Mouse (Mus musculus): ENCODE measurements around the gene Prickle1.

The Prickle1 gene

DNA sequence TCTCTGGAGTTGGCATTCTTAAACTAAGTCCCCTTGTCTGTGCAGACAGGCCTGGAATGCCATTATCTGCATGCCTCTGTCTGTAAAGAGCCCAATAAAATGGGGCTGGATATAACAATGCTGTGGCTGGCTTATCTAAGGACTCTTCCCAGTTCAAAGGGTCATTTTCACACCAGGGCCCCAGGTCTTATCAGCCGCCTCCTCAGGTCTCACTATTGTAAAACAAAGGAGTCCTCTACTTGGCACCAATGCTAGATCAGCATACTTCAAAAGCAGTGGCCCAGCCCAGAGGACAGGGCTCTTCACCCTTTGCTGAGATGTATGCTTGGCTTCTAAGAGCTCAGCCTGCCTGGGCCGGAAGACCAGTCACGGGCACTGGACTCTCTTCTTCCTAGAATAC is 56.3 kb downstream of the Prickle1 start:
- DNase-seq, result no peak

DNA sequence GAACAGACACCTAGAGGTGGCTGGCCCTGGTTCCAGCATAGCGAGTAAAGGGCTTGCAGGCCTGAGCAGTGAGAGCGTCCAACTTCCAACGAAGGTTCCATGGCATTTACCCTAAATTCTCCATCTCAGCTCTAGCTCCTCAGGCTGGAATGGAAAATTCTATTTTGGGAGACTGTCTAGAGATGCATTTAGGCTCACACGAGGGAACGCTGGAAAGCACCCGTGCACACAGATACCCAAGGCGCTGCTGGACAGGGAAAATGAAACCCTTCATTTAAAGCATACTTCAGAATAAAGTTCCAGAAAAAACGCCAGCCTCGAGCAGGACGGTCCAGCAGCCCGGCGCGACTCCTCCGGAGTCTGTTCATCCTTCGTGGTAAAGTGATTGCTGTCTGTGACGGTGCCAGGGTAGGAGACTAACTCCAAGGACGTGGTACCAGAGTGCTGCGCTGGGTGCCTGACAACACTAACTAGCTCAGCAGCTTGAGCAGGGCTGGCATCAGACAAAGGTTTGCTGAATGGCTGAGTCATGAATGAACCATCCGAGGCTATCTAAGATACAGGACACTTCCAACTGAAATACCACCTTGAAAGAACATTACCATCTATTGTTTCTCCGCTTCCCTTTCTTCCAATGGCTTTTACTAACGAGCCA is 57.0 kb downstream of the Prickle1 start:
- DNase-seq, result no peak

DNA sequence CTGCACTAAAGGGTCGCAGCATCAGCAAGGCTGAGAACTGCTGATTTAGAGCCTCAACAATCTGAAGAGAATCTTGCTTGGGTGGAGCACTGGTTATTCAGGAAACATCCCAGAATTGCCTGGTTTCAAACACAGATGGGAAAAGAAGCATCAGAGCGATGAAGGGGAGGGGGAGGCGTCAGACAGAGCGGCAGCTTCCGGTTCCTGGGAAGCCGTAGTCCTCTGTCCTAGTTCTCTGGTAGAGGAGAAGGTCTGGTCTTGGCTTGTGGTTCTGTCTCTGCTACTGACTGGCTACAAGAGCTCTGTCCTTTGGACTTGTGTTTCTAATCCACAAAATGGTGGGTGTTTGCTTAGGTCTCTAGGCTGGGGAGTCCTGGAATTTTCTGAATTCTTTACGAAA is 57.9 kb downstream of the Prickle1 start:
- no peak for DNase-seq

DNA sequence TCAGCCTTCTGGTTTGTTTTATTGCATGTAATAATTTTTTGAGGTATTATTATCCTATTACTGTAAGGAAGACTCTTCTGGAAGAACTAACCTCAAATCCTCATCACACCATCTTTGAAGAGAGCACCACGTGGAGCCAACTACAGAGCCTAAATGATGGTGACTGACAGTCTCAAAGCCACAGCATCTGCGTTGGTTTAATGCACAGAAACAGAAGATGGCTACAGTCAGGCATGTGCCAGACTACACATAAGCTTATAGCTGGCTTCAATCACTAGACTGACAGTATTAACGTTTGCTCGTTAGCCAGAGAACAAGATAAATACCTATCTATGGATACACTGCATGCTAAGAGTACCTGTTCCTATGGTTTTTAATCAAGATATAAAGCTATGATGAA is 59.5 kb downstream of the Prickle1 start:
- DNase-seq, result no peak

DNA sequence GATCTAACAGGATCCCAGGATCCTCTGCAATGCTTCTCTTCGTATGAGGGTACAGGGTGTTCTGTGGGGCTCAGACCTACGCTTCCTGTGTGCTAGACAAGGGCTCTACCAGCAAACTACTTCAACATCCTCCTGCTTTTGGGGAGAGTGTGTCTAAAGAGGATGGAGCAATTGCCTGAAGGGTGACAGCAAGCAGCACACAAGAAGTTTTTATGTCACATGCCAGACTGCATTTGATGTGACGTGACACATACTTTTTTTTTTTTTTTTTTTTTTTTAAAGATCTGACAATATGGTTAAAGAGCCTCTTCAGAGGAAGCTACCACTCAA is 65.0 kb downstream of the Prickle1 start:
- no peak for DNase-seq

- no peak for DNase-seq
These were observed 65.6 kb downstream of the Prickle1 start for GRCm38 (mm10) chr15:93529831-93530702.

DNA sequence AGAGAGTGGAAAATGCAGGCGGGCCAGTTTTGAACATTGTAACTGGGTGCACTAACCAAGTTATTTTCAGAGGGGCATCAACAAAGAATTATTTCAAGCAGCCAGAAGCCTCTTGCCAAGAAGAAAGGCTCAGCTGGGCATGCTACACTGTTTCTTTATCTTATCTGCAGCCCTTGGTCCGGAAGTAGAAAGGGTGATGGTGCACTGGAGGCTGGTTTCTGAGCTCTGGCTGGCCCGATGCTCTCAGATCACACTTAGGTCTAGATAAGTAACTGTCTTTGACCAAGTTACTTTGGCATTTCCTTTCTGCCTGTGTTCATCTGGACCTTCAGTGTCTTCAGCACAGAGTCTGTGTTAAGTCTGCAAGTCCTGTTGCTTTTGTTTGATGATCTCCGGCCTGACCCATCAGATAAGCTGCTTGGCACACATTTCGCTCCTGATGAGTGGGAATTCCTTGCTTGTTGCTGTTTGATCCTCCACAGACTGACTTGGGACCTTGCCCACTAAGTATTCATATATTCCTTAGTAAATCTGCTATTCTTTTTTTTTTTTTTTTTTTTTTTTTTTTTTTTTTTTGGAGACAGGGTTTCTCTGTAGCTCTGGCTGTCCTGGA is 70.3 kb downstream of the Prickle1 start:
- no peak for DNase-seq

DNA sequence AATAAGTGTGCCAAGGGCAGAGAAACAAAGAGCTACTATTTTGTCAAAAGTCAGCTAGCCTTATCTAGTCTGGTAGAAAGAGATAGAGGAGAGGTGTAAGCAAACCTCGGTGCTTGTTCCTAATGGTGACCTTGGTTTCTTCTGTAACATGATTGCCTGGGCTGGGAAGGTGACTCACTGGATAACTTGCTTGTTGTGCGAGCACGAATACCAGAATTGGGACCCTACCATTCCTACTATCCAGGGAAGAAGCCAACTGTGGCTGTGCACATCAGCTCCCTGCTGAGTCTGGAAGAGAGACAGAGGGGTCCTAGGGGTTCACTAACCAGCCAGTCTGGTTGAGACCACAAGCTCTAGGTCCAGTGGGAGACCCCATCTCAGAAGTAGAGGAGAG is 73.9 kb downstream of the Prickle1 start:
- DNase-seq, result no peak

DNA sequence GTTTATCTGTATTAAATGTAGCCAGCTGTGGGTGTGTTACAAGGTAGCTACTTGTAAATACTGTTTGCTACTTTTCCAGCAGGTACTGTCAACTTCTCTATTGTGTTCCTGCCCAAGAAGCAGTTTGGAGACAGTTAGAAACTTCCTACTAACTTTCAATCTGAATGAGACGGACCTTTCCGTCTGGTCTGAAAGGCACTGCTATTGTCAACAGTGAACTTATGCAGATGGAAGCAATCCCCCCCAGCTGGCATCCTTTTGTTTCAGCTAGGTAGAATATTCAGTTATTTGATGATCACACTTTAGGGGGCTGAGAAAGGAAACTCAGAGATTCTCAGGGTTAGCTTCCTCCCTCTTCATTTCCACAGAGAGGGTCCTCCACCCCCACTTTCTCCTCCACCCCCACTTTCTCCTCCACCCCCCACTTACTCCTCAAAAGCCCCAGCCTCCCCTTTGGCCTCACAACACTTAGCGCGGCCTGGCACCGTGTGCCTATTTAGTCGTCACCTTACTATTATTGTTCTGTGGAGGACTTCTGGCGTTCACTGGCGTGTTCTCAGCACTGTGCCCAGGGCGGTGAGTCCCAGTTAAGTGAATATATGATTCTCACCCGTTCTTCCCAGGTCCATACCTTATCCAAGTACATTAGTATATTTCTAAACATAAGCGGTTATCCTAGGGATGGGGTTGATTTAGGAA is 74.5 kb downstream of the Prickle1 start:
- no peak for DNase-seq

DNA sequence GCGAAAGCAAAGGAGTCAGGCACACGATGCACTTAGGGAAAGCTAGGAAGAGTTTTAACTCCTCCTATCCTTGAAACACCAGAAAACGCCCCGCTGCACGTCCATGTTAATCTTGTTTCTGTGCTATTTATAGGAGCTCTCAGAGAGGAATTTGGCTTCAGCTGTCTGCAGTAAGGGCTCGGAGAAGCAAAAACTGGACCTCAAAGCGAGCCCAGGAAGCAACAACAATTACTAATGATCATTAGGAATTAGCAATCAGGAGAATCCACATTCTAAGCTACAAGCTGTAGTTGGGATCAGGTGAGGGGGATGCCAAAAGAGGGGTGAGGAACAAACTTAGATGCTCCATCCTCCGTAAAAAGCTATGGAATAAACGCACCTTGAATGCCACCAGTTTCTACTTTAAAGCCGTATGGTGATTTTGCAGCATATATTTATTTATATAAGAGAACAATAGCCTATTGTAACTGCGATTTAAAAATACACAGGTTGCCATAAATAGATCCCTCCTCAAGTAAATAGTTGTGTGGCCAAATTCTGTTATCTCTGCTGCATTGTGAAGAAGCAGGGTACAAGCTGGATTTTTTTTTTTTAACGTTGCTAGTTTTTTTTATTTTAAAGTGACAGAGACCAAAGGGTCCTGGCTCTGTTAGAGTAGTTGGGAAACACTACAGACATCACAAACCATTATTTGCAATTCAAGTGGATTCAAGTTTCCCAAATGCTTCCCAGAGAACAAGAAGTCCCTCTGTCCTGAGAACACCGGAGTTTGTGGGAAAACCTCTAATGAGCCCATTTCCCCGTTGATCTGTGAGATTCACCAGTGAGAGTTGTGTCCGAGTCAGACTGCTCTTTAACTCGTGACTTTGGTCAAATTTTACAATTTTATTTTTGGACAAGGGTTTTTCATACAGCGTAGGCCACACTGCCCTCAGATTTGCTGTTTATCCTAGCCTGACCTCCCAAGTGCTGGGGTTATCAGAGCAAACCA is 75.6 kb downstream of the Prickle1 start:
- no peak for DNase-seq

DNA sequence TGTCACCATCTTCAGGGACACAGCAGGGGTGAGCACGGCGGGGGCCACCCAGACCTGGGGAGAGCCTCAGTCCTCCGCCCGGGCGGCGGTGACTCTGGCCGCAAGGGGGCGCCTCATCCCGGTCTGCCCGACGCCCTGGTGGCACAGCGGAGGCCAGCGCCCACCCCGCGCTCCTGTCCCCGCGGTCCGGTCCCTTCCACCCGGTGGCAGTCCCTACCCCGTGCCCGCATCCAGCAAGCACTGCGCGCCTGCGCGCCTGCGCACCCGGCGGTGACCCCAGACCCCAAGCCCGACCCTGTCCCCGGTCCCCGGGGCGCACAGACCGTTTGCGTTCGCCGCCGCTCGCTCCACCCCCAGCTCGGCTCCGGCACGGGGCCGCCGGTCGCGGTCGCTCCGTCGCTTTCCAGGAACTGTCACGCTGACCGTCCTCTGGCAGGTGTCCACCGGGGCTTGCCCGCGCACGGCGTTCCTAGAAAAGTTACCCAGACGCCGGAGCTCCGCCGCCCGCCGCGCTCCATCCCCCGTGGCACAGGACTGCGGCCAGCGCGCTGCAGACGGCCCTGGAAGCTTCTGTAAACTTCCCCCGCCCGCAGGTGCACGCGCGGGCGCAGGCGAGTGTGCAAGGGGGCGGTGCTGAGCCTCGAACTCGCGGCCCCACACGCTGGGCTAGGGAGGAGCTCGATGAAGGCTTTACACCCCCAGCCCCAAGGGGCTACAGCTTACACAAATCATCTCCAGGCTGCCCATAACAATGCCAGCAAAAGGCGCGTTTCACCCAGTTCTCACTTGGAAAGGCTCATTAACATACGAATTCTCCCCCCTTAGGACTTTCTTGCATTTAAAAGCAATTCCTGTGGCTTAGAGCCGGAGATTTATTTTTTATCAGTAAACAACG is 76.5 kb downstream of the Prickle1 start:
- DNase-seq, result peak; percentile 90

- peak; percentile 63 for DNase-seq
These were observed 77.4 kb downstream of the Prickle1 start for GRCm38 (mm10) chr15:93518143-93518902.

DNA sequence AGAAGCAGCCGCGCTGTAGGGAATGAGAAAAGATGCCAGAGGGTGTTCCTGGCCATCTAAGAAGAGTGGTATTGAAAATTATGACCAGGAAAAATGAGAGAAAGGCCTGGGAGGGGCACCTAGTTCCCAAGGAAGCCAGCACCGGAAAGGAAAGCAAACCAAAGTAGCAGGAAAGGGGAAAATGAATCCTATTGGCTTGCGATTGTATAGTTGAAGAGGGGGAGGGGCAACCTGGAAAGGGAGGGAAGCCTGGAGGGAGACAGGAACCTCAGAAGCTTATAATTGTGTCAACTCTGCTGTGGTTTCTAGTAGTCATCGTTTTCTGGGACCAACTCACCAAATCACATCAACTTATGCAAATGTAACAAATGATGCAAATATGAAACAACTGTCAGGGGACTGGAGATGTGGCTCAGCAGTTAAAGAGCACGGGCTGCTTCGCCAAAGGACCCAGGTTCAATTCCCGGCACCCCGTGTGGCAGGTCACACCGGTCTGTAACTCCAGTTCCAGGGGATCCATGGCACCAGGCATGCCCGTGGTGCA is 78.6 kb downstream of the Prickle1 start:
- DNase-seq, result no peak

DNA sequence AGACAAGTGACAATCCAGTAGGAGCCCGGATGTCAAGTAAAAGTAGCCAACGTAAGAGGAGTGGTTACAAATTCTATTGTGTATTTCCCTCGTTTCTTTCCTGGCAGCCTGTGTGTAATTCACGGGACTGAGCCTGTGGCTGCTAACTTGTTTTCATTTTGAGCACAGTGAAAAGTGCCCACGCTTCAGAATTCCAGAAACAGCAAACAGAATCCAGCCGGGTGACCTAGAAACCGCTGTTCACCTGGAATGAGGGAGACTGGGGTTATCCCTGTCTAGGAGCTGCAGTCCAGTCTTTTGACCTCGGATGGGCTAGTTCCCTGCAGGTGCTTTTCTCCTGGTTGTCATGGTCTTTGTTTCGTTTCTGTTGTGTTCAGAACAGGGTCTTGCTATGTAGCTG is 80.4 kb downstream of the Prickle1 start:
- DNase-seq, result peak; percentile 34

DNA sequence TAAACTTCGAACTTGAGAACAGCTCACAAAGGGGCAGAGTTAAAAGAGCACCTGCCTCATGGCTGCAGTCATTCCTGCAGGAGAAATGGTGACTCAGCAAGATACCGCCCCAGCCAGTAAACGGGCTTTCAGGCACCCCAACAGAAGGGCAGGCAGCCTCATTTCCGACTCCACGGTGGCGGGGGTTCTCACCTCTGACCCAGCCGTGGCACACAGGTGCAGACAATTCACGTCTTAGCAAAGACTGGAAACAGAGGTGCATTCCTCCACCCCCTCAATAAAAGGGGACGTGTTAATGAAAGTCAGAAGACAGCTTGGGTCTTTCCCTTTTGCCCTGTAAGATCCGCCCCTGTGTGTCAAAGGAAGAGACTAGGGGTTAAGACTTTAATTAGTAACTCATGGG is 81.8 kb downstream of the Prickle1 start:
- peak; percentile 75 for DNase-seq

DNA sequence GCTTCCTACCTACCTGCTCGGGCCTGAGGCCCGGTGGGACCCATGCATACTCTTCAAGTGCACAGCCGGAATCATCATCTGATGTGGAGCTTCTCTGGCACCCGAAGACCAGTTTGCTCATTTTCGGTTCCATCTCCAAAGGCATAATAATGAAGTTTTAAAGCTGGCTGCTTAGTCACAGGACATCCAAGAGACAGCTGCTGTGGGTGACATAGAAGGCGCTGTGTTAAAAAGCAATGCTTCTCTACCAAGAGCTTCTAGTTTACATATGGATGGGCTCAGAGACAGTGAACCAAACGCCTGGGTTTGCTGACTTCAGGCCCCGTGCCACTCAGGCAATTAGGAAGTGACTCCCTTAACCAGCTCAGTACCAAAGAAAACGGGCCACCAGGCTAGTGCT is 83.3 kb downstream of the Prickle1 start:
- DNase-seq, result no peak

DNA sequence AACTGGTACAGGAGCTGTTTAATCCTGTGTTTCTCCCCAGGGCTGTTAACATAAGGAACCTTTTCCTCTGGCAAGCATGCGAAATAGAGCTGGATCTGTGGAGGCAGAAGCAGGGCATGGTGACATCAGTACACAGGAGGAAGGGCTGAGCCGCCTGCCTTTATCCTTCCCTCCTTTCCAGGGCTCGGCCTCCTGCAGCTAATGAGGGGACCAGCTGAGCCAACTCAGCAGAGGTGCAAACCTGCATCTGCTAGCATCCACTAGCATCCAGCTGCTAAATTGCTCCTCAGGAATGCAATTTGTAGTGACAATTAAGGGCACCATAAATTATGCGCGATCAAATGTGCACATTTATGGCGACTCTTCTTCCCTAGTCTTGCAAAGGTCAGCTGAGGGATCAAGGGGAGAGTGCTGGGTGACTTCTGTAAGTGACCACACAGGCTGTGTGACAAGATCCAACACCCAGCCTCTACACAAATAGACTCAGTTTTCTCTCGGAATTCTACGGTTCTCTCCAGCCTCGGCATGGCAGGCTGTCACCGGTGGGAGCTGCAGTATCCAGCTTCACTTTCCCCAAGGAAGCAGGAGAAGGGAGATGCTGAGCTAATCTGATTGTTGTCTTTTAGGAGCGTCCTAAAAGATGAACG is 84.9 kb downstream of the Prickle1 start:
- DNase-seq, result no peak

- DNase-seq, result no peak
These were observed 90.9 kb downstream of the Prickle1 start for GRCm38 (mm10) chr15:93504808-93505207.

DNA sequence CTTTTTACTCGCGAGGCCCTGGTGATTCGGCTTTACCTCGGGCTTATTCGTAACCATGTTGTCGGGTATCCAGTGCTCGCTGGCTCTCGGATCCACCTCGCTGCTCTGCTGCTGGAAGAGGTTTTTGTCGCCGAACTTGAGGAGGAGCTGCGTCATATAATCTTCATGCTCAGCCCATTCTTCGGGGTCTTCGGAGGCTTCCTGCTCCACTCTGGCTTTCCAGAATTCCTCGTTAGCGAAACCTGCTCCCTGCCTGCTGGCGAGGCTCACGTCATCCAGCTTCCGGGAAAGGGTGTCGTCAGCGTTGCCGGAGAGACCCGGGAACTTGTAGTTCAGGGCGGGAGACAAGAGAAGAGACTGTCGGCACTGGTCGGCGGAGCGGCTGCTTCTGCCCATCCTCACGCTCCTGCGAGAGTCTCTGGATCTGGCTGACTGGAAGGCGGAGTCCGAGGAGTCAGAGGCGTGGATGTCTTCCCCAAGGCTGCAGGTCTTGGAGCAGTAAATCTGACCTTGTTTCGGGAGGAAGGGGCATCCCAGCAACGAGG is 92.4 kb downstream of the Prickle1 start:
- DNase-seq, result no peak
